Mouse (Mus musculus) intestine, embryonic 15.5 days (tissue): ENCODE measurements at regions not wholly inside any gene's neighbourhood (a gene's known extent, or its start where the extent isn't known, plus 50 kb on each side); places are given as distances from the start of the nearest gene placed in this dataset.

Source experiments
- ATAC-seq: fragments of 200-750 bp; cut with Nextera tagmentation; 2 replicates; pipeline ENCODE4 v1.8.0; 2017; ENCODE audit warnings: moderate TSS enrichment, moderate library complexity
- H3K27ac ChIP-seq: fragments of 300-500 bp; sonication (generic); 2 replicates; pipeline ENCODE4 v1.5.1; 2015; ENCODE audit warnings: mild to moderate bottlenecking, inconsistent platforms
- H3K27me3 ChIP-seq: fragments of 300-500 bp; sonication (generic); replicated peaks from 2 replicates; pipeline ENCODE4 v1.6.1; 2015; ENCODE audit warnings: inconsistent platforms
- H3K36me3 ChIP-seq: fragments of 300-500 bp; sonication (generic); 2 replicates; pipeline ENCODE4 v1.6.1; 2015; ENCODE audit warnings: inconsistent platforms
- H3K4me1 ChIP-seq: fragments of 300-500 bp; sonication (generic); replicated peaks from 2 replicates; pipeline ENCODE4 v1.6.1; 2015; ENCODE audit warnings: inconsistent platforms
- H3K4me2 ChIP-seq: fragments of 300-500 bp; sonication (generic); replicated peaks from 2 replicates; pipeline ENCODE4 v1.6.1; 2015; ENCODE audit warnings: mild to moderate bottlenecking, inconsistent platforms
- H3K4me3 ChIP-seq: fragments of 300-500 bp; sonication (generic); replicated peaks from 2 replicates; pipeline ENCODE4 v1.5.1; 2015; ENCODE audit warnings: inconsistent platforms
- H3K9ac ChIP-seq: fragments of 300-500 bp; sonication (generic); 2 replicates; pipeline ENCODE4 v1.6.1; 2015; ENCODE audit warnings: inconsistent platforms
- H3K9me3 ChIP-seq: fragments of 300-500 bp; sonication (generic); 2 replicates; pipeline ENCODE4 v1.6.1; 2016; ENCODE audit warnings: inconsistent platforms
- WGBS: fragments of 180-500 bp; shearing (Covaris S2); methylation state at CpG from one replicate; pipeline ENCODE4 v1.1.7; 2015; 5-methylcytosine and 5-hydroxymethylcytosine counted together

GRCm38 (mm10) chr6:88984863-88985262, 82.8 kb downstream of the Tpra1 start:
- Histone ChIP-seq H3K4me2 (no peak overlapping the region), H3K27ac (no peak overlapping the region), H3K36me3 (no peaks in the 10 kb centered on the region), H3K9ac (no peak overlapping the region), H3K27me3 (no peaks in the 10 kb centered on the region), H3K4me3 (no peak overlapping the region), H3K4me1 (no peaks in the 10 kb centered on the region), H3K9me3 (no peaks in the 10 kb centered on the region)
- WGBS: 49% methylated on average over 4 of the region's 4 CpGs
- ATAC-seq: no peak

GRCm38 (mm10) chr6:88988551-88988950, 86.5 kb downstream of the Tpra1 start:
- Histone ChIP-seq H3K4me1 (no peaks in the 10 kb centered on the region), H3K9me3 (no peaks in the 10 kb centered on the region), H3K27ac (no peak overlapping the region), H3K36me3 (no peaks in the 10 kb centered on the region), H3K9ac (no peak overlapping the region), H3K27me3 (no peaks in the 10 kb centered on the region), H3K4me2 (no peak overlapping the region), H3K4me3 (no peak overlapping the region)
- 84% methylated on average over 10 of the region's 10 CpGs for WGBS
- no peak for ATAC-seq

GRCm38 (mm10) chr6:88989617-88990299, 87.7 kb downstream of the Tpra1 start:
- Histone ChIP-seq H3K9me3 (no peaks in the 10 kb centered on the region), H3K9ac (no peak overlapping the region), H3K4me1 (no peaks in the 10 kb centered on the region), H3K27ac (no peak overlapping the region), H3K4me2 (no peak overlapping the region), H3K27me3 (no peaks in the 10 kb centered on the region), H3K4me3 (no peak overlapping the region), H3K36me3 (no peaks in the 10 kb centered on the region)
- no peak for ATAC-seq
- 53% methylated on average over 6 of the region's 6 CpGs for WGBS

GRCm38 (mm10) chr6:88990300-88990685, 88.2 kb downstream of the Tpra1 start:
- no peak overlapping the region for H3K9ac ChIP-seq
- H3K27me3 ChIP-seq: no peaks in the 10 kb centered on the region
- no peaks in the 10 kb centered on the region for H3K36me3 ChIP-seq
- no peaks in the 10 kb centered on the region for H3K4me1 ChIP-seq
- no peak overlapping the region for H3K4me2 ChIP-seq
- WGBS: 16% methylated on average over 1 of the region's 1 CpGs
- H3K27ac ChIP-seq: no peak overlapping the region
- no peaks in the 10 kb centered on the region for H3K9me3 ChIP-seq
- H3K4me3 ChIP-seq: no peak overlapping the region
- no peak for ATAC-seq

GRCm38 (mm10) chr6:88995077-88995476, 93.0 kb downstream of the Tpra1 start:
- Histone ChIP-seq H3K27me3 (no peaks in the 10 kb centered on the region), H3K4me1 (no peaks in the 10 kb centered on the region), H3K9me3 (no peaks in the 10 kb centered on the region), H3K4me2 (no peak overlapping the region), H3K9ac (no peak overlapping the region), H3K4me3 (no peak overlapping the region), H3K27ac (no peak overlapping the region), H3K36me3 (no peaks in the 10 kb centered on the region)
- no peak for ATAC-seq
- WGBS: 78% methylated on average over 3 of the region's 3 CpGs

- no peak for ATAC-seq
- WGBS: 84% methylated on average over 3 of the region's 3 CpGs
- Histone ChIP-seq H3K36me3 (no peaks in the 10 kb centered on the region), H3K9ac (no peak overlapping the region), H3K9me3 (no peaks in the 10 kb centered on the region), H3K4me1 (0 out of 2 replicates have a peak, but pooled peaks cover 5% of the 10 kb centered on the region), H3K4me2 (no peak overlapping the region), H3K4me3 (no peak overlapping the region), H3K27ac (no peak overlapping the region), H3K27me3 (no peaks in the 10 kb centered on the region)
These were observed 97.1 kb downstream of the Tpra1 start for GRCm38 (mm10) chr6:88998927-88999722.

GRCm38 (mm10) chr6:89000359-89000758, 98.3 kb downstream of the Tpra1 start:
- H3K36me3 ChIP-seq: no peaks in the 10 kb centered on the region
- no peak overlapping the region for H3K4me3 ChIP-seq
- 27% methylated on average over 14 of the region's 14 CpGs for WGBS
- H3K4me2 ChIP-seq: peak overlapping the region; percentile 35
- H3K27ac ChIP-seq: no peak overlapping the region
- no peak for ATAC-seq
- H3K27me3 ChIP-seq: no peaks in the 10 kb centered on the region
- H3K4me1 ChIP-seq: 0 out of 2 replicates have a peak, but pooled peaks cover 5% of the 10 kb centered on the region
- H3K9me3 ChIP-seq: no peaks in the 10 kb centered on the region
- H3K9ac ChIP-seq: no peak overlapping the region

GRCm38 (mm10) chr6:89003197-89003923, 101.3 kb downstream of the Tpra1 start:
- H3K9ac ChIP-seq: no peak overlapping the region
- H3K4me2 ChIP-seq: no peak overlapping the region
- no peaks in the 10 kb centered on the region for H3K27me3 ChIP-seq
- H3K9me3 ChIP-seq: no peaks in the 10 kb centered on the region
- H3K27ac ChIP-seq: peak overlapping the region; percentile 58
- 24% methylated on average over 6 of the region's 6 CpGs for WGBS
- no peaks in the 10 kb centered on the region for H3K36me3 ChIP-seq
- ATAC-seq: peak; percentile 80
- no peak overlapping the region for H3K4me3 ChIP-seq
- H3K4me1 ChIP-seq: peaks cover 12% of the 10 kb centered on the region

GRCm38 (mm10) chr6:89005094-89005493, 103.0 kb downstream of the Tpra1 start:
- ATAC-seq: no peak
- WGBS: 47% methylated on average over 4 of the region's 4 CpGs
- Histone ChIP-seq H3K27ac (no peak overlapping the region), H3K4me3 (no peak overlapping the region), H3K27me3 (no peaks in the 10 kb centered on the region), H3K4me1 (peaks cover 20% of the 10 kb centered on the region), H3K9me3 (no peaks in the 10 kb centered on the region), H3K9ac (no peak overlapping the region), H3K36me3 (no peaks in the 10 kb centered on the region), H3K4me2 (no peak overlapping the region)

- Histone ChIP-seq H3K9ac (no peak overlapping the region), H3K4me3 (no peak overlapping the region), H3K27me3 (no peaks in the 10 kb centered on the region), H3K4me2 (peak overlapping the region; percentile 24; the same call in 1 of the 2 replicates), H3K27ac (no peak overlapping the region), H3K9me3 (no peaks in the 10 kb centered on the region), H3K36me3 (no peaks in the 10 kb centered on the region), H3K4me1 (peaks cover 20% of the 10 kb centered on the region)
- WGBS: 46% methylated on average over 17 of the region's 17 CpGs
- no peak for ATAC-seq
These were observed 104.9 kb downstream of the Tpra1 start for GRCm38 (mm10) chr6:89006997-89007396.

- Histone ChIP-seq H3K4me2 (no peak overlapping the region), H3K4me1 (peaks cover 20% of the 10 kb centered on the region), H3K9me3 (no peaks in the 10 kb centered on the region), H3K9ac (no peak overlapping the region), H3K36me3 (no peaks in the 10 kb centered on the region), H3K27me3 (no peaks in the 10 kb centered on the region), H3K4me3 (no peak overlapping the region), H3K27ac (no peak overlapping the region)
- ATAC-seq: no peak
- 76% methylated on average over 2 of the region's 2 CpGs for WGBS
These were observed 105.5 kb downstream of the Tpra1 start for GRCm38 (mm10) chr6:89007516-89007915.

GRCm38 (mm10) chr6:89008614-89009171, 106.6 kb downstream of the Tpra1 start:
- Histone ChIP-seq H3K36me3 (no peaks in the 10 kb centered on the region), H3K4me3 (peak overlapping the region; percentile 17), H3K27ac (peak overlapping the region; percentile 40), H3K27me3 (no peaks in the 10 kb centered on the region), H3K4me2 (peak overlapping the region; percentile 61), H3K9ac (no peak overlapping the region), H3K9me3 (no peaks in the 10 kb centered on the region), H3K4me1 (peaks cover 16% of the 10 kb centered on the region)
- peak; percentile 85 for ATAC-seq
- WGBS: under 1% methylated on average over 18 of the region's 18 CpGs
